Mouse (Mus musculus): ENCODE data around the gene Wdhd1.
"Not testable (repeated sequence)": the region's sequence is repeated elsewhere in the genome, so short reads cannot be mapped to it uniquely, and the experiment has no call there.

Gene Wdhd1

GRCm38 (mm10) chr14:47276637-47277393 is at the start of gene Wdhd1, which contains the start of gene Socs4:
Gene Wdhd1 (minus strand): TSS chr14:47276857.
Gene Socs4 (plus strand): TSS chr14:47276931.
- peak; percentile 95 for DNase-seq (ENCODE audit: low read depth, low spot score)

- no peak for DNase-seq (ENCODE audit: low read depth, low spot score)
Measured at GRCm38 (mm10) chr14:47325965-47326761, 49.5 kb upstream of the Wdhd1 start.

GRCm38 (mm10) chr14:47321581-47321980 is 44.9 kb upstream of the Wdhd1 start:
- DNase-seq (ENCODE audit: low read depth, low spot score), result not testable (repeated sequence)

- DNase-seq (ENCODE audit: low read depth, low spot score), result no peak
Measured at GRCm38 (mm10) chr14:47319362-47319761, 42.7 kb upstream of the Wdhd1 start.

GRCm38 (mm10) chr14:47310342-47311181 is 33.9 kb upstream of the Wdhd1 start:
- no peak for DNase-seq (ENCODE audit: low read depth, low spot score)

- no peak for DNase-seq (ENCODE audit: low read depth, low spot score)
Measured at GRCm38 (mm10) chr14:47309061-47309460, 32.4 kb upstream of the Wdhd1 start.

GRCm38 (mm10) chr14:47307669-47308068 is 31.0 kb upstream of the Wdhd1 start:
- DNase-seq (ENCODE audit: low read depth, low spot score), result no peak

- no peak for DNase-seq (ENCODE audit: low read depth, low spot score)
Measured at GRCm38 (mm10) chr14:47305933-47306332, 29.3 kb upstream of the Wdhd1 start.

GRCm38 (mm10) chr14:47304814-47305405 is 28.3 kb upstream of the Wdhd1 start:
- DNase-seq (ENCODE audit: low read depth, low spot score), result no peak

GRCm38 (mm10) chr14:47302885-47303680 is 26.4 kb upstream of the Wdhd1 start:
- DNase-seq (ENCODE audit: low read depth, low spot score), result no peak

- peak; percentile 83 for DNase-seq (ENCODE audit: low read depth, low spot score)
Measured at GRCm38 (mm10) chr14:47298819-47299261, 22.2 kb upstream of the Wdhd1 start.

GRCm38 (mm10) chr14:47298408-47298792 is 21.7 kb upstream of the Wdhd1 start:
- peak; percentile 79 for DNase-seq (ENCODE audit: low read depth, low spot score)

- peak; percentile 88 for DNase-seq (ENCODE audit: low read depth, low spot score)
Measured at GRCm38 (mm10) chr14:47297785-47298407, 21.2 kb upstream of the Wdhd1 start, which contains the start of gene Mapk1ip1l. Gene Mapk1ip1l (plus strand): TSS chr14:47298266.

GRCm38 (mm10) chr14:47296232-47296631 is 19.6 kb upstream of the Wdhd1 start:
- no peak for DNase-seq (ENCODE audit: low read depth, low spot score)

GRCm38 (mm10) chr14:47294136-47294535 is 17.5 kb upstream of the Wdhd1 start:
- no peak for DNase-seq (ENCODE audit: low read depth, low spot score)

GRCm38 (mm10) chr14:47291772-47292171 is 15.1 kb upstream of the Wdhd1 start:
- no peak for DNase-seq (ENCODE audit: low read depth, low spot score)

- no peak for DNase-seq (ENCODE audit: low read depth, low spot score)
Measured at GRCm38 (mm10) chr14:47287021-47287420, 10.4 kb upstream of the Wdhd1 start.

GRCm38 (mm10) chr14:47286215-47286614 is 9.6 kb upstream of the Wdhd1 start:
- DNase-seq (ENCODE audit: low read depth, low spot score), result no peak

- no peak for DNase-seq (ENCODE audit: low read depth, low spot score)
Measured at GRCm38 (mm10) chr14:47285271-47285670, 8.6 kb upstream of the Wdhd1 start.

- no peak for DNase-seq (ENCODE audit: low read depth, low spot score)
Measured at GRCm38 (mm10) chr14:47283568-47283967, 6.9 kb upstream of the Wdhd1 start.

All from R1 (cell line).